Mouse (Mus musculus) retina, postnatal 1 day (tissue): ENCODE measurements around the gene Ttc7b.

ENCODE experiments used
- DNase-seq: peaks from one replicate; pipeline ENCODE4 v3.0.0-alpha.2; 2012

Gene Ttc7b

DNA sequence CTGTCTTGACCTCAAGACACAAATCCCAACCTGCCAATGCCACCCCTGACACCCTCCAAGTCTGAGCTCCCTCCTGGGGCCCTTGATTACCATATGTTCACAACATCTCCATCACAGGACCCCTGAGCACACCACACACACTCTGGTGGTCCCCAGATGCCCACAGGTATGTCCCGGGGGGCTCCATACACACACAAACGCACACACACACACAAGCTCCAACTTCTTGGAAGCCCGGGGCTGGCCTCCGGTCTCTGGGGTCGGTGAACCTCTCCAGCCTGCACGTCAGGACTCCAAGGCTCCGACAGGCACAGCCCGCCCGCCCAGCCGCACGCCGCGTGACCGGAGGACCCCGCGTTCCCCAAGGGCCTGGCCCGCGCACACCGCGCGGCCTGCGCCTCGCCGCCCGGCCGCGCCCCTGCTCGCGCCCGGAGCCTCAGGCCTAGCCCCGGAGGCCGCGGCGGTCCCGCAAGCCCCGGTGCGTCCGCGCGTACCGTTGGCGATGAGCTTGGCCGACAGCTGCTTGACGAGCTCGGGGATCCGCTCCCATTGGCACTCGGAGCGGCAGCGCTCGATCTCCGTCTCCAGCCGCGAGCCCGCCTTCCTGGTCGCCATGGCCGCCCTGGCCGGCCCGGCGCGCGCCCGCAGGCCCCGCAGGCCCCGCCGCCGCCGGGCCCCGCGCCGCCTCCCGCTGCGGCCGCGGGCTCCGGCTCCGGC is 391 bp downstream of the Ttc7b start:
- peak; percentile 72 for DNase-seq

DNA sequence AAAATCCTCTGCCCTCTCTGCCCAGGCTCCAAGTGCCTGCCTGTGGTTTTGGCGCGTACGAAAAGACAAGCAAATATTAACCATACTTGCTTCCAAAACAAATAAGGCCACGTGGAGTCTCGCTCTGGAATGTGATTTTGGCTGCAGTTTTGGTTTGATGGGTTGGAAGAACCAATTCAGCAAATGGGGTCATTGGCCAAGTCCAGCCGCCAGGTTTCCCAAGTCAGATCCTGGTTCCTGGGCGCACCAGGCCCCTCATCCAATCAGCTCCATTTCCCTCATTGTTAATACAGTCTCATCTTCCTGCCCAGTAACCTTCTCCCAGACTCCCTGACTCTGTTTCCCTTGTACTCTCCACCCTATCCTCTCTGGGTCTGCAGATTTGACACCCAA is 946 bp downstream of the Ttc7b start:
- DNase-seq, result no peak

DNA sequence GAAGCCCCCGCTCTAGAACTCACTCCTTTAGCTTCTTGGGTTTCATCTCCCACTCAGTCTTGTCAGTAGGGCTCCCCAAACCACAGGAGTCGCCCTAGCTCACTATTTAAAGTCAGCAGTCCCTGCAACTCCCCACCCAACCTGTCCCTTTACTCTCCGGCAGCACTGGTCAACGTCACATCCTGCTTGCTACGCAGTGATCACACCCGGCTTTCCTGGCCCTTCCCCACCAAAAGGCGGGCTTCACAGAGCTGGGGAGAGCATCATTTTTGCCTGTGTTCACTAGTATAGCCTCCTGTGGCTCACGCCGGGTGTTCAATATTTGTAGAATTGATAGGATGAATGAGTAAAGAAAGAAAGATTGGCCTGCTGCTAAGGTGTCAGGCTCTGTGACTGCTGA is 3.3 kb downstream of the Ttc7b start:
- DNase-seq, result no peak

DNA sequence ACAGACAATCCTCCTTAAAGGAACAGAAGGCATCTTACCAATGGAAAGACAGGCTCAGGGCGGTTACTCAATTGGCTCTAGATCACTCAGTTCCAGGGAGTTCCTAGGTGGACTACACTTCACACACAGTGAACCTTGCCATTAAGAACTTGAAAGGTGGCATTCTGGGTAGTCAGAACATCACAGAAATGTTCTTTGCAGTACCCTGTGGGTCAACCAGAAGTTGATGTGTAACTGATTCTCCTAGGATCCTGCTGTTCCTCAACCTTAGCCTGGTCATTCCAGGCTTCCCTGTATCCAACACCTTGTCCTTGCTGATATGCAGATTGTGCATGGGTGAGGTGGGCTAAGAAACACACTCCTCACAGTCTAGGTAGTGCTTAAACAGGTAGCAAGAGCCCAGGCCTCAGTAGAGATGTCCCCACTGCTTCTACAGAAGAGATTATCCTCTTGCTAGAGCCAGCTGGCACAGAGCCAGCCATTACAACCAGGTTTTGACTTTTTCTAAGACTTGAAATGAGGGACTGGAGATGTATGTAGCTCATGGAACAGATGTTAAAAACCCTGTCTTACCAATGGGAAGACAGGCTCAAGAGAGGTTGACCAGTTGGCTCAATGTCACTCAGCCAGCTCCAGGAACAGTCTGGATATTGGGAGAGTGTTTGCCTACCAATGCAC is 4.3 kb downstream of the Ttc7b start:
- no peak for DNase-seq

DNA sequence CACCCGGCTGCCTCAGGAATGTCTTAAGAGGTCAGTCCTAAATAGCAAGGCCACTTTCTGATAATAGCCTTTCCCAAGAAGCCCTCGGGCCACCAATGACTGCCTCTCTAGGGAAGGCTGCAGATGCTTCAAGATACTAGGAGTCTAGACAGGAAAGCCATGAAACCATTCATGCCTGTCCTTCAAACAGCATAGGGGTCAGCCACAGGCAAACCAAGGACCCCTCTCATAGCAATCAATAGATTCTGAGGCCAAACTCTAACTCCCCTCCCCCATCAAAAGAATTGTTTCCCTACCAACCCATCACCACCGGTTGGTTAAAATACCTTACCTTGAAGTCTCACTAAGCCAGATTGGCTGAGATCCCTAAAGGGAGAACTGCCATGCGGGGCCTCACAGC is 5.1 kb downstream of the Ttc7b start:
- no peak for DNase-seq

DNA sequence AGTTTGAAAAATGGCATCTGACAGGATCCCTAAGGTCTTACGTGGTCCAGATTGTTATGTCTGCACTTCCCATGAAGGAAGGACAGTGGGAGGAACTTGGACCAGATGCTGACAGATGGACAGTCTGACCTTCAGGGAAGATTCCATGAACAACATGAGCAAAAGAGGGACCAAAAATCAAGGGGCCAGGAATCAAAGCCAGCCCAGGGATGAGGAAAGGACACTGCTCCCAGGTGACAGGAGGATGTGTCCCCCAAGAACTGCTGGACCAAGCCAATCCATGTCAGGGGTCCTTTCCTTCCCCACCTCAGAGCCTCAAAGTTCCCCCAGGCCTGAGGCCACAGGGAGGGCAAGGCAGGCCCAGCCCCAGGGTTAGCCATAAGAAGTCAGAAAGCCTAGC is 6.0 kb downstream of the Ttc7b start:
- no peak for DNase-seq

DNA sequence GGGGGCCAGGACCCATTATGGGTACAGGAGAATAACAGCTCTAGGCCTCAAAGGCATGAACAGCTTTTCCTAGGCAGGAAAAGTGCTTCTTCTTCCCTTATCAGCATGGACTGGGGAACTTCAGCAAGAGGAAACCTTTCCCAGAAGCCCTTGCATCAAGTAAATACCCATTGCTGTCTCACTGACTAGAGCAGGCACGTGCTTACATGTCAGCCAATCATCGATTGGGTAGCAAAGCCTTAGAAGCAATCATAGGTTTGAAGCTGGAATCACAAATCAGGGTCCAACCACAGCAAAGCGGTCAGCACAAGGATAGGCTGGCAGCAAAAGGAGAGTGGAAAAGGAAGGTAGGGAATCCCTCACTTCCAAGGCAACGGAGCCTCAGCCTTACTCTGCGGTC is 7.5 kb downstream of the Ttc7b start:
- DNase-seq, result no peak

DNA sequence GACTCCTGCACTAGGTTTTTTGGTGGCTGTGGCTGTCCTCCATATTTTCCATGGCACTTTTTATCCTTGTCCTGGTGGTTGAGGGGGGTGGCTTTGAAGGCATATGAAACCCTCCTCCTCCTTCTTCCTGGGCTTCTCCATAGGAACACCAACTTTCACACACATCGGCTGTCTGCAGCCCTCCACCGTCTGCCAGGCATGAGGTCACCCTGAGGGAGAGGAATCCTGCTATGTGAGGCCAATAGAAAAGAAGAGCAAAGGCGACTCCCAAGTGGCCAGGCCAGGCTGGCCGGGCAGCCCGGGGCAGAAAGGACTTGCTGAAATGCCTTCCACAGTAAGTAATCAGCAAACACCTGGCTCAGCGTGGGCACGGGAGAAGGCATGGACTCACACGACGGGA is 8.0 kb downstream of the Ttc7b start:
- no peak for DNase-seq

DNA sequence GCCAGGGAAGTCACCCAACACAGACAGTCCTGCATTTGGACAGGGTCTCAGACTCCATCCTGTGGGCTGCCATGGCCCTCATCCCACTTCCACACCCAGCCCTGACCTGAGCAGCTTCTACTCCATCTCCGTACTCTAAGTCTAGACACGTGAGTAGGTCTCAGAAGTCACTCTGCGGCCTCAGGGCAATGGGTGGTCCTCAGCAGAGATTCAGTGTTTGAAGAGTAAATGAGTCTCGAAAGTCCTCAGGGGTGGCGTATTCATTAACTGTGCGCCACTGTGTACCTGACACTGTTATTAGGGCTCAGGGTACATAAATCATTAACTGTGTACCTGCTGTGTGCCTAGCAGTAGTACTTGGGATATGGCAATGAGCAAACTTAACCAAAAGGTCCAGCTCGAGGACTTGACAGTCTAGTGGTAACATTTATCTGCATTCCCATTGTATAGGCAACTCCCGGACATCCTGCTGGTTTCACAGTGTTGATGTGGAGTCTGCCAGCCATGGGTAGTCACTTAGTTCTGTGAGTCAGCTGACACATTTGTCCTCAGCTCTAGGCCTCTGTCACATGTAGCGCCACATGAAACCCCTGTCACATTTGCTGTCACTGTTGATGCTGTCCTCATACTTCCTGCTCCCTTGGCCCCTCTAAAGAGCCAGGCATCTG is 10.9 kb downstream of the Ttc7b start:
- DNase-seq, result no peak

DNA sequence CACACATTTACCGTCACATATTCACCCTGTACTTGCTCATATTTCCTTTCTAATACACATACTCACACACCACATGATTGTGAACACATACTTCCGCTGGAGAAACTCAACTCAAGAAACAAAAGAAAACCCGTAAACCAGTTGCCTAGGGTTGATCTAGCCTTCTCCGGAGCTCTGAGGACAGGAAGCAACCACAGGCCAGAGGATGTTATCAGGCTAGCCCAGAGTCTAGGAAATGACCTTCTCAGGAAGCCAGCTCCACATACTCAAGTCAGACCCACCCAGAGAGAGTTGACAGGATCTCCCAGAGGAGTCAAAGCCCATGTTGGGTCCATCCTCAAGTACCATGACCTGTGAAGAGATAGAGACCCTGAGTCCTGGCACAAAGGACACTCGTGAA is 12.0 kb downstream of the Ttc7b start:
- no peak for DNase-seq

DNA sequence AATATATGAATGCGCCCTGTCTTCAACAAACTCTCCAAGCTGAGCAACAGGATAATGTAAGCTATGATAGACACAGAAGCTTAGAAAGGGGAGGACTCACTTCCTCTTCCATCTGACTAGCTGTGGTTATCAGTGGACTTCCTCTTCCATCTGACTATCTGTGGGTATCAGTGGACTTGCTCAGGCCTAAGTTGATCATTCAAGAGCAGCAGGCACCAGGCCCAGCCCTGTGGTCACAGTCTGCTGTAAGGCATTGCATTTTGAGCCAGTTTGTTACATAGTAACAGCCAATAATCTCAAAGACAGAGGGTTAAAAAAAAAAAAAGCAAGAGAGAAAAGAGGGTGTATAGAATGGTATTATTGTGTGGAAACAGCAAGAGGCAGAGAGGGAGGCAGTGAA is 15.1 kb downstream of the Ttc7b start:
- no peak for DNase-seq

DNA sequence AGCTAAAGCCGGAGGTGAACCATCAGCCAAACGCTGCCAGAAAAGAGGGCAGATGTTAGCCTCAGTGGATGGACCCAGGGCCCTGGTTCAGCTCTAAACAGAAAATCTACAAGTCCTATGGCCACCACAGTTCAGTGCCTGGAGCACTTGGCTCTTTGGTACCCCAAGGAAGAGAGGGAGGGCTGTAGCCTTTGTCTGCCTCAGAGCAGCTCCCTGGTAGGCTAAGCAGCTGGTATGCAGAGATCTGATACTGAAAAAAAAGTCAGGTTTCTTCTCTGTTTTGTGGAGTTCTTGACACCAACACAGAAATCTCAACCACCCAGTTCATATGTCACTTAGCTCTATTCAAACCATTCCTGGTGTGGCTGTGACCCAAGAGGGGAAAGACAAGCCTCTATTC is 16.0 kb downstream of the Ttc7b start:
- DNase-seq, result no peak

DNA sequence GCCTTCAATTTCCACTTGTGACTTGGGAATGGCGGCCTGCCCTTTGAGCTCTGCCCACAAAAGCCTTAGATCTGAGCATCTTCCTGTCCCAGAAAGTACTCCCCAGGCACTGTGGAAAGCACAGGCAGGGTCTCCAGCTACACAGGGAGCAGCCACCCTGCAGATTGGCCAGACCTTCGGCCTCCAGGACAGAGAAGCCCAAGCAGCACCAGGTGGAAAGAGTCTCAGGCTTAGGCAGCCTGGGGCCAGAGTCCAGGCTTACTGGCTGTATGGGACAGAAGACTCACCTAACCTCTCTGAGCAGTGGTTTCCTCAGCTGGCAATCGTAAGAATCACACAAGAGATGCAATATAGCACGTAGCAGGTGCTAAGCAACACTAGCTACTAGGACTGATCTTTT is 17.0 kb downstream of the Ttc7b start:
- DNase-seq, result no peak

DNA sequence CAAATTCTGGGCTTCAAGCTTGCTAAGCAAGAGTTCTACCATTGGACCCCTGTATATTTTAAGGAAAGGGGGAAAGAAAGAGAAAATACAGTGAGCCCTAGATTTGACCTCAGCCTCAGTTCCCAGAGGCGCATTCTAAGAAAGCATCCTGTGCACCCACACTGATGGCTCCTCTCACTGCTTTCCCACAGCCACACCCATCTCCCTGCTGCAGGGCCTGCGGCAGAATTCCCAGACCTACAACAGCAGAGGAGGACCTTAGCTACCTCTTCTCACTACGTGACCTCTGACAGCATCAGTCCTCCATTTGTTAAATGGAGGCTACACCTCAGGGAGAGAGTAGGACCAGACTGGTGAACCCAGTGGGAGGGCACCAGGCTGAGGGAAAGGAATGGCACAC is 18.1 kb downstream of the Ttc7b start:
- DNase-seq, result no peak

DNA sequence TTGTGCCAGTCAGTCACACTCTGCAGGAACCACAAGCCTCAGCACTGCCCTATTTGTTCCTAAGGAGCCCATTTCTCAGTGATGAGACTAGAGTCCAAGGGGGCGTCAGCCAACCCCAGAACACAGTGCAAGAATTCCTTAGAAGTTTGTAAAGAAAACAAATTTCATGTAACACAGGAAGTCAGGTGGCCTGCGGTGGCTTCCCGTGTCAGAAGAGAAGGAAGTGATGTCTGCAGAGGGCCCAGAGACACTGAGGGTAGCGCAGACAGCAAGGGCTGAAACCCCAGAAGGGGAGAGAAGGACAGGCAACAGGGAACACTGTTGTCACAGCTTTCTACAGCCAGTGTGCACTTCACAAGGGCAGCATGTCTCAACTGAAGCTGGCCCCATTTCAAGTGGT is 19.4 kb downstream of the Ttc7b start:
- DNase-seq, result no peak

DNA sequence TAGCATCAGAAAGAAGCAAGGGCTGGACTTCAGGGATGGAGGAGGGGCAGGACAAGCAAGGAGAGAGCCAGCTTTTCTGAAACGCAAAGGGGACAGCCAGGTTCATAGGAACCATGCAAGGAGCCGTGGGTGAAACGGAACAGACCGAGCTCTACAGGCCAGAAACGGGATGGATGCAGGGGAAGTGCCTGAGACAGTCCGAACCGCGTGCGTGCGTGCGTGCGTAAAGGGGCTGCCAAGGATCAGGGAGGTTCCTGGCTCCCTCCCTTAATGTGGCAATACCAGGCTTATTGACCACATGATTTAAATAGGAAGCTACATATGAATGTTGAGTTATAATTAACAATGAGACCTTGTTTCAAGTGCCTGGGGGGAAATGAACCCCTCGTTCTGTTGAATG is 21.2 kb downstream of the Ttc7b start:
- no peak for DNase-seq

DNA sequence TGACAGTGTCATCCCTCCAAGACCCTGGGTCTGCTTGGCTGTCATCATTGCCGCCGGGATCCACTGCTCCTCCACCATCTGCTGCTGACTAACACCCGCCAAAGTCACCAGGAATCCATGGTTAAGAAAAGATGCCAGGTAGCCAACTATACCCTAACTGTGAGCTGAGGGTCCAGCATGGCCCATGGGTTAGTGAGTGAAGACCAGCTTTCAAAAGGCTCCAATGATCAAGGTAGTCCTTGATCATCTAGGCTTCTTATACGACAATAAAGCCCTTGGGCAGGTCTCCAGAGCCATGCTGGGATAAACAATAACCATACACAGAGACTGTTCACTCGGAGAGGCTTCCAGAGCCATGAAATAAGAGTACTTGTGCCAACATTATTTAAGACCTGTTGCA is 22.6 kb downstream of the Ttc7b start:
- no peak for DNase-seq

DNA sequence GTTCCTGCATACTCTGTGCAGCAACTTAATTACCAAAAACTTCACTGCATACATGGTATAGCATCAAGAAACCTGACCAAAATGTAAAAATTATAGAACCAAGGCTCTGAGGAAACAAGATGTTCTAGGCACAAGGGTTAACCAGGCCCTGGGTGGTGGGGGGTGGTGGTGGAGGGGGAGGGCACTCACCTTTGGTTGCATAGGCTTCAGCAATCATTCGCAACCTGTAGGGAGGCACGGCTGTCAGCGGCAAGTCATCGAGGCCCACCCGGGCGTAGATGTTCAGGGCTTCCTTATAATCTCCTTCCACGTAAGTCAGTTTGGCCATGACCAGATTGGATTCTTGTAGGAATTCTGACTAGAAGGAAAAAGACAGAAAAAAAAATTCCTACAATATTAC is 25.5 kb downstream of the Ttc7b start:
- DNase-seq, result no peak

DNA sequence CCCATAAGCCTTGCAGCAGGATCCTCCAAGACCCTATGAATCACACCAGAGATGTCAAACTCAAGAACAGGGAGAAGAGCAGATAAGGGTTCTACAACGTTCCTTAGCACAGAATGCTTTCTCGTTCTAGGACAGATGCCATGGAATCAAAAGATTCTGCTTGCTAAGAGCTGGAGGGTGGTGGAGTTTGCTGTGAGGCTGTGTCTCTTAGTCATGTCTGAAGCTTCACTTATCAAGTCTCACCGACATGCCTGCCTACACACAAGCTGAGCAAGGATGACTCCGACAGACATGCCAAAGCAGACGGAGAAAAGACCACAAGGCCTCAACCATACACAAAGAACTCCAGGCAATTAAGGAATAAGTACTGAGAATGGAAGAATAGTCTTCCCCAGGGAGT is 27.4 kb downstream of the Ttc7b start:
- no peak for DNase-seq

DNA sequence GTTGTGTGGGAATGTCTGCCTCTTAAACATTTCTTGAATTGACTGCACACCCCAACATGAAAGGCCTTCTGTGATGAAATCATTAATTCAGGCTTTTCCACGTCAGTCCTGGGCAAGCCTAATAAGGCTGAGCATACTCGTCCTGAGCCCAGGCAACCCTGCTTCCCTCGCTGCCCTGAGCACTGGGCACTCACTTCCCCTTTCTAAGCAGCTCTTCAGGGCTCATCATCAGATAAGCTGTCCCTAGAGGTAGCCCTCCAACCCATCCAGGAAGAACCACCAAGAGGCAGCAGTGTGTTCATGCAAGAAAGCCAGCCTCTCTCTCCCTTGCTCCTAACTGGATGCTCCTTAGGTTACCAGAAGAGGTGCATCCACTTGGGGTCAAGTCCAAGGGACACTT is 27.9 kb downstream of the Ttc7b start:
- DNase-seq, result no peak

DNA sequence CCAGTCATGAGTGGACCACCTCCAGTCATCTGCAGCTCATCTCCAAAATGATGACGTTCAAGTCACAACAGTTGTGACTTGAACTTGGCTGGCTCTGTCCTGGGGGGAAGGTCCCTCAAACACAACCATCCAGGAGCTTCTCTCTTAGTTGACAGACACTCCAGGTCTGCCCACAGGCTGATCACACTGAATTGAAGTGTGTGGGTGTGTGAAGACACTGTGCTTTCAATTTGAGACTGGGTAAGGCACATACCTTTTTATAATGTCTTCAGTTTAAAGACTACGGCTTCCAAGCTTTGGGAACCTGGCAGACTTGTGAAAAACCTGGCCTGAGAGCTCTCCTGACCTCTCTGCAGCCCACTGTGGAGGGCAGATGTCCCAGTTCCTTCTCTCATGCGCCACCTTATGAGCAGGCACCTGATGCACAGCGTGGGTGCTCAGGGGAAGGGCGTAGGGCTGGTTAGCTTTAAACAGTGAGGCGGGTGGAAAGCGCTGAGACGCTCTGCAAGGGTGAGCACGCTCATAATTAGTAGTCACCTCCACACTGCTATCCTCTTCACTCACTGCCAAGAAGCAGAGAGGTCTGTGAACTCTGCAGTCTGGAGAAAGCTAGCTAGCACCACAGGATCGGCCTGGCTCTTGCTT is 28.5 kb downstream of the Ttc7b start:
- DNase-seq, result no peak

DNA sequence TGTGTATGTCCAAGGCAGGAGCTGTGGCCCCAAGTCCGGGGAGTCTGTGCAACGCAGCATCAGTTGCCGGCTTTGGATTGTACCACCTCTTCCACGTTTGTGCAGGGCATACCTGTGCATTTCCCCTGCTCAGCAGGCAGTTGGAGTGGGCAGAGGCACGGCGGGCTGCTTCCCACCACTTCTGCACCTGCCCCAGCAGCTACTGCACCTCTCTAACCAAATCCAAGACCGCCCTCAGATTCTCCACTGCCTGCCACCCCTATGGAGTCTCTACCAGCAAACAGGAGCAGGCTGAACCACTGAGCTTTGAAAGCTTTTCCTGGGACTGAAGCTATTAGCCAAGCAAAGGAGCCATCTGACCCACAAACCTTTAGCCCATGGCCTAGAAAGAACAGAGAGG is 30.8 kb downstream of the Ttc7b start:
- DNase-seq, result no peak

DNA sequence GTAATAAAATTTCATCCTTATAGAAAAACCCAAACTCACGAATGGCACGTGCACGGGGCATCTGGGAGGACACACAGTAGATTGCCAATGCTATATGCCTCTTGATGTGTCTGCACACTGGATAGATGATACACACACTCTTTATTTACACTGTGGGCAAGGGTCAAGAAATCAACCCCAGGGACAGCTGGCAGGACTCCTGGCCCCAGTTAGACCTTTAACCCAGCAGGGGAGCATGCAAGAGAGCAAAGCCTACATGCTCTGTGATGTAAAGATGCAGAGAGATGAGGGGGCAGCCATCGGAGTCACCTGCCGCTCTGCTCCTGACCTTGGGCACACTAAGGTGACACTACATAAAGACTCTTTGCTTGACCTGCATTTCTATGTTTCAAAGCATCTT is 32.3 kb downstream of the Ttc7b start:
- DNase-seq, result no peak

DNA sequence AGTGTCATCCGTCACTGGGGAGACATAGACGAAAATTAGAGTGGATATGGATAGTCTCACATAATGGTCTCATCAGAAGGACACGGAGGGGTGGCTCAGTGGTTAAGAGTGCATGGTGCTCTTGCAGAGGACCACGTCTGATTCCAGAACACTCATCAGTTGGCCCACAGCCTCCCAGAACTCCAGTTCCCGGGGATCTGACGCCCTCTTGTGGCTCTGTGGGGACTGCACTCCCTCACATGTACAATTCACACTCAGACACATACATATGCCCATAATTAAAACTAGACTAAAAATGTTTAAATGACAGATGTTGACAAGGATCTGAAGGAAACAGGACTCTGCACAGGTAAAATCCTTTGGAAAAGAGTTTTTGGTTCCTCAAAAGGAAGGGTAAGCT is 34.4 kb downstream of the Ttc7b start:
- DNase-seq, result no peak
